Mouse (Mus musculus): ENCODE data around the gene Acad11. TPM values are rescaled to one million over a fixed set of nuclear protein-coding genes. Genes with fewer than 3 reads are reported as not detected.

Gene Acad11
- polyA plus RNA-seq, 1 experiment from 2014 or later = 9.8 TPM

GRCm38 (mm10) chr9:104148969-104149368 is 85.8 kb downstream of the Acad11 start:
- Histone ChIP-seq H3K9me3 (no peaks in the 10 kb centered on the region), H3K27me3 (no peaks in the 10 kb centered on the region), H3K27ac (no peak overlapping the region), H3K4me1 (no peaks in the 10 kb centered on the region), H3K36me3 (peaks cover 40% of the 10 kb centered on the region), H3K4me3 (no peak overlapping the region), H3K4me2 (no peak overlapping the region), H3K9ac (no peak overlapping the region)
- 90% methylated on average over 7 of the region's 7 CpGs for WGBS
- ATAC-seq (ENCODE audit: insufficient number of reproducible peaks, insufficient read depth, low FRiP score, low TSS enrichment, low read depth) = no peak

- H3K36me3 ChIP-seq = peaks cover 72% of the 10 kb centered on the region
- H3K27ac ChIP-seq = no peak overlapping the region
- no peak overlapping the region for H3K4me3 ChIP-seq
- no peak for ATAC-seq (ENCODE audit: insufficient number of reproducible peaks, insufficient read depth, low FRiP score, low TSS enrichment, low read depth)
- H3K9ac ChIP-seq = no peak overlapping the region
- H3K9me3 ChIP-seq = no peaks in the 10 kb centered on the region
- H3K27me3 ChIP-seq = no peaks in the 10 kb centered on the region
- H3K4me2 ChIP-seq = no peak overlapping the region
- no peaks in the 10 kb centered on the region for H3K4me1 ChIP-seq
- 90% methylated on average over 7 of the region's 7 CpGs for WGBS
These were observed 88.9 kb downstream of the Acad11 start for GRCm38 (mm10) chr9:104152121-104152520.

- H3K4me2 ChIP-seq = no peak overlapping the region
- no peaks in the 10 kb centered on the region for H3K9me3 ChIP-seq
- peaks cover 97% of the 10 kb centered on the region for H3K36me3 ChIP-seq
- 92% methylated on average over 14 of the region's 14 CpGs for WGBS
- no peak overlapping the region for H3K27ac ChIP-seq
- no peak for ATAC-seq (ENCODE audit: insufficient number of reproducible peaks, insufficient read depth, low FRiP score, low TSS enrichment, low read depth)
- no peaks in the 10 kb centered on the region for H3K27me3 ChIP-seq
- no peaks in the 10 kb centered on the region for H3K4me1 ChIP-seq
- H3K4me3 ChIP-seq = no peak overlapping the region
- H3K9ac ChIP-seq = no peak overlapping the region
These were observed 92.0 kb downstream of the Acad11 start for GRCm38 (mm10) chr9:104155100-104155715.

GRCm38 (mm10) chr9:104156506-104156905 is 93.3 kb downstream of the Acad11 start:
- H3K4me2 ChIP-seq = no peak overlapping the region
- no peaks in the 10 kb centered on the region for H3K9me3 ChIP-seq
- peaks cover 98% of the 10 kb centered on the region for H3K36me3 ChIP-seq

GRCm38 (mm10) chr9:104157291-104157690 is 94.1 kb downstream of the Acad11 start:
- H3K27ac ChIP-seq = no peak overlapping the region
- no peaks in the 10 kb centered on the region for H3K27me3 ChIP-seq
- H3K4me2 ChIP-seq = no peak overlapping the region
- no peak overlapping the region for H3K4me3 ChIP-seq
- no peaks in the 10 kb centered on the region for H3K4me1 ChIP-seq
- WGBS = 95% methylated on average over 7 of the region's 7 CpGs
- no peak for ATAC-seq (ENCODE audit: insufficient number of reproducible peaks, insufficient read depth, low FRiP score, low TSS enrichment, low read depth)
- H3K9ac ChIP-seq = no peak overlapping the region
- H3K36me3 ChIP-seq = peaks cover 98% of the 10 kb centered on the region
- H3K9me3 ChIP-seq = no peaks in the 10 kb centered on the region

More at GRCm38 (mm10) chr9:104156506-104156905, 93.3 kb downstream of the Acad11 start:
- Histone ChIP-seq H3K9ac (no peak overlapping the region), H3K4me1 (no peaks in the 10 kb centered on the region), H3K4me3 (no peak overlapping the region), H3K27ac (no peak overlapping the region), H3K27me3 (no peaks in the 10 kb centered on the region)
- ATAC-seq (ENCODE audit: insufficient number of reproducible peaks, insufficient read depth, low FRiP score, low TSS enrichment, low read depth) = no peak
- 95% methylated on average over 8 of the region's 8 CpGs for WGBS

- no peaks in the 10 kb centered on the region for H3K4me1 ChIP-seq
- H3K4me2 ChIP-seq = no peak overlapping the region
- no peaks in the 10 kb centered on the region for H3K27me3 ChIP-seq
- H3K9ac ChIP-seq = no peak overlapping the region
- no peak overlapping the region for H3K4me3 ChIP-seq
- WGBS = 88% methylated on average over 7 of the region's 7 CpGs
- no peak overlapping the region for H3K27ac ChIP-seq
- no peak for ATAC-seq (ENCODE audit: insufficient number of reproducible peaks, insufficient read depth, low FRiP score, low TSS enrichment, low read depth)
- H3K36me3 ChIP-seq = peaks cover 95% of the 10 kb centered on the region
- no peaks in the 10 kb centered on the region for H3K9me3 ChIP-seq
These were observed 97.9 kb downstream of the Acad11 start for GRCm38 (mm10) chr9:104161117-104161516.

- WGBS = 88% methylated on average over 5 of the region's 5 CpGs
These were observed 101.0 kb downstream of the Acad11 start for GRCm38 (mm10) chr9:104164194-104164593.

GRCm38 (mm10) chr9:104165926-104166325 is 102.7 kb downstream of the Acad11 start:
- peaks cover 83% of the 10 kb centered on the region for H3K36me3 ChIP-seq
- no peak for ATAC-seq (ENCODE audit: insufficient number of reproducible peaks, insufficient read depth, low FRiP score, low TSS enrichment, low read depth)
- 95% methylated on average over 5 of the region's 5 CpGs for WGBS
- no peak overlapping the region for H3K9ac ChIP-seq
- H3K27me3 ChIP-seq = no peaks in the 10 kb centered on the region
- no peaks in the 10 kb centered on the region for H3K4me1 ChIP-seq
- H3K4me3 ChIP-seq = no peak overlapping the region
- H3K27ac ChIP-seq = no peak overlapping the region
- H3K4me2 ChIP-seq = no peak overlapping the region
- H3K9me3 ChIP-seq = no peaks in the 10 kb centered on the region

More at GRCm38 (mm10) chr9:104164194-104164593, 101.0 kb downstream of the Acad11 start:
- no peak overlapping the region for H3K9ac ChIP-seq
- ATAC-seq (ENCODE audit: insufficient number of reproducible peaks, insufficient read depth, low FRiP score, low TSS enrichment, low read depth) = no peak
- no peaks in the 10 kb centered on the region for H3K27me3 ChIP-seq
- H3K27ac ChIP-seq = no peak overlapping the region
- no peak overlapping the region for H3K4me3 ChIP-seq
- no peak overlapping the region for H3K4me2 ChIP-seq
- peaks cover 83% of the 10 kb centered on the region for H3K36me3 ChIP-seq
- H3K9me3 ChIP-seq = no peaks in the 10 kb centered on the region
- no peaks in the 10 kb centered on the region for H3K4me1 ChIP-seq

- H3K9ac ChIP-seq = no peak overlapping the region
- no peaks in the 10 kb centered on the region for H3K4me1 ChIP-seq
- ATAC-seq (ENCODE audit: insufficient number of reproducible peaks, insufficient read depth, low FRiP score, low TSS enrichment, low read depth) = no peak
- peaks cover 74% of the 10 kb centered on the region for H3K36me3 ChIP-seq
- no peak overlapping the region for H3K27ac ChIP-seq
- WGBS = 94% methylated on average over 10 of the region's 10 CpGs
- H3K4me2 ChIP-seq = no peak overlapping the region
- no peaks in the 10 kb centered on the region for H3K9me3 ChIP-seq
- H3K4me3 ChIP-seq = no peak overlapping the region
- H3K27me3 ChIP-seq = no peaks in the 10 kb centered on the region
These were observed 106.8 kb downstream of the Acad11 start for GRCm38 (mm10) chr9:104169986-104170385.

GRCm38 (mm10) chr9:104171651-104172050 is 108.5 kb downstream of the Acad11 start:
- H3K4me1 ChIP-seq = no peaks in the 10 kb centered on the region
- H3K9me3 ChIP-seq = no peaks in the 10 kb centered on the region
- H3K27me3 ChIP-seq = no peaks in the 10 kb centered on the region
- no peak overlapping the region for H3K9ac ChIP-seq
- peaks cover 76% of the 10 kb centered on the region for H3K36me3 ChIP-seq
- H3K4me2 ChIP-seq = no peak overlapping the region
- H3K27ac ChIP-seq = no peak overlapping the region
- H3K4me3 ChIP-seq = no peak overlapping the region
- ATAC-seq (ENCODE audit: insufficient number of reproducible peaks, insufficient read depth, low FRiP score, low TSS enrichment, low read depth) = no peak
- 89% methylated on average over 6 of the region's 6 CpGs for WGBS

- no peaks in the 10 kb centered on the region for H3K9me3 ChIP-seq
- no peak overlapping the region for H3K27ac ChIP-seq
- no peak overlapping the region for H3K4me3 ChIP-seq
- H3K4me1 ChIP-seq = no peaks in the 10 kb centered on the region
- 96% methylated on average over 6 of the region's 6 CpGs for WGBS
- H3K36me3 ChIP-seq = peaks cover 75% of the 10 kb centered on the region
- H3K27me3 ChIP-seq = no peaks in the 10 kb centered on the region
- ATAC-seq (ENCODE audit: insufficient number of reproducible peaks, insufficient read depth, low FRiP score, low TSS enrichment, low read depth) = no peak
- H3K9ac ChIP-seq = no peak overlapping the region
- no peak overlapping the region for H3K4me2 ChIP-seq
These were observed 109.2 kb downstream of the Acad11 start for GRCm38 (mm10) chr9:104172342-104172741.

All from embryonic facial prominence, embryonic 13.5 days (tissue).